Mouse (Mus musculus) CH12.LX (cell line): ENCODE results near the gene Tmco1.

Experiments used
- CTCF ChIP-seq, 2 experiments: IDR thresholded peaks in 1 of 2; conservative IDR thresholded peaks in 1 of 2; 2 replicates each; pipeline ENCODE4 v1.5.1; 2011 to 2012; ENCODE audit warnings: low read depth in 2 of 2, low read length in 2 of 2, improper control_type of control experiment in 1 of 2, inconsistent platforms in 1 of 2, mild to moderate bottlenecking in 1 of 2, moderate library complexity in 1 of 2
- KAT2A ChIP-seq: IDR thresholded peaks from 2 replicates; pipeline ENCODE4 v1.6.1; 2012; ENCODE audit warnings: low read length, improper control_type of control experiment, inconsistent platforms; ENCODE audit not compliant: insufficient replicate concordance
- MAX ChIP-seq: IDR thresholded peaks from 2 replicates; pipeline ENCODE4 v1.6.1; 2011; ENCODE audit warnings: low read length, improper control_type of control experiment
- NRF1 ChIP-seq: IDR thresholded peaks from 2 replicates; pipeline ENCODE4 v1.6.1; 2014; ENCODE audit warnings: low read depth, mild to moderate bottlenecking, inconsistent platforms, low read length, improper control_type of control experiment, moderate library complexity
- POLR2A ChIP-seq: IDR thresholded peaks from 2 replicates; pipeline ENCODE4 v1.6.1; 2011; ENCODE audit warnings: low read depth, mild to moderate bottlenecking, improper control_type of control experiment, low read length
- RAD21 ChIP-seq: IDR thresholded peaks from 2 replicates; pipeline ENCODE4 v1.6.1; 2011; ENCODE audit warnings: low read depth, mild to moderate bottlenecking, low read length, improper control_type of control experiment, moderate library complexity
- SMC3 ChIP-seq: IDR thresholded peaks from 2 replicates; pipeline ENCODE4 v1.6.1; 2011; ENCODE audit warnings: low read depth, low read length, improper control_type of control experiment
- ZMIZ1 ChIP-seq: IDR thresholded peaks from 2 replicates; pipeline ENCODE4 v1.6.1; 2012; ENCODE audit warnings: low read depth, mild to moderate bottlenecking, inconsistent platforms, low read length, improper control_type of control experiment

GRCm38 (mm10) chr1:167342831-167343230 lies 34.7 kb downstream of the Tmco1 start:
- TF ChIP-seq MAX = no peak
- TF ChIP-seq KAT2A = no peak
- TF ChIP-seq POLR2A = no peak
- TF ChIP-seq SMC3 = no peak
- TF ChIP-seq RAD21 = no peak
- no peak for TF ChIP-seq NRF1
- TF ChIP-seq CTCF (conservative IDR thresholded peaks at IDR 0.05 in 1 of 2, IDR thresholded peaks at IDR 0.05 in 1 of 2; ENCODE audit: low read depth in 2 of 2, low read length in 2 of 2) = no peak
- TF ChIP-seq ZMIZ1 = no peak
